Mouse (Mus musculus): Measurements from ENCODE around the gene Zc3h13. TPM values are rescaled to one million over a fixed set of nuclear protein-coding genes. Genes with fewer than 3 reads are reported as not detected.

Gene Zc3h13
- 26.5 and 29.1 TPM in 2 replicates for polyA plus RNA-seq (2014; fragmentation: Nextera tagmentation; extraction: Ambion mirVana)

DNA sequence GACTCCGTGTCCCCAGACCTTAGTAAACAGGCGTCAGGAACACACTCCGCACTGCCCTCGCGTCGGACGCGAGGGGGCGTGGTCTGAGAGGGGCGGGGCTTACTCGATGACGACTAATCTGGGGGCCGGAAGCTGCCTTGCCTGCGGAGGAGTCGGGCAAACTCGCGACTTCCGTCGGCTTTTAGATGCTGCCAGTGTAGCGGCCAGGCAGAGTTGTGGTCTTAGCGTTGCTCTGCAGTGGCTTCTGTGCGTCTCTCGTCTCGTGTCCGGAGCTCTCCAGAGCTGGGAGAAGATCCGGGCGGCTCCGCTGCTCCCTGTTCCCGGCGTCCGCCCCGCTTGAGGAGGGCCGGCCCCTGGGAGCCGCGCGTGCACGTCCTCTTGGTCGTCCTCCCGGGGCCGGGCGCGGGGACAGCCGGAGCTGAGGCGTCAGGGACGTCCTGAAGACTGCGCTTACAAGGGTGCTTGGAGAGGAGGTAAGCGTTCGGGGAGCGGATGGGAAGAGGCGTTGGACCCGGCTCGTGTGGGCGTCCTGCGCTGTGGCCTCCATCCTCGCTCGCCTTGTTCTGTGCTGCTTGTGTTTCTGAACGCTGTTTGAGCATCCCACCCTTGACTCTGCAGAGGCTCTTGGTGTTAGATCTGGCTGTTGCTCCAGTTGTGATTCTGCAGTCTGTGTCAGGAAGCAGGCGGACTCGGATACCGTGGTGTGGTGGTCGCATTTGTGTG is at the start of gene Zc3h13:
Gene Zc3h13, plus strand, starts transcription at position 181 of the 723 bp plus-strand sequence.
- under 1% methylated on average over 53 of the region's 61 CpGs for WGBS
- H3K36me3 ChIP-seq (ENCODE audit: control insufficient read depth, insufficient read depth, low read length) = no peaks in the 10 kb centered on the region
- H3K9me3 ChIP-seq (ENCODE audit: control insufficient read depth, low read length) = no peaks in the 10 kb centered on the region

DNA sequence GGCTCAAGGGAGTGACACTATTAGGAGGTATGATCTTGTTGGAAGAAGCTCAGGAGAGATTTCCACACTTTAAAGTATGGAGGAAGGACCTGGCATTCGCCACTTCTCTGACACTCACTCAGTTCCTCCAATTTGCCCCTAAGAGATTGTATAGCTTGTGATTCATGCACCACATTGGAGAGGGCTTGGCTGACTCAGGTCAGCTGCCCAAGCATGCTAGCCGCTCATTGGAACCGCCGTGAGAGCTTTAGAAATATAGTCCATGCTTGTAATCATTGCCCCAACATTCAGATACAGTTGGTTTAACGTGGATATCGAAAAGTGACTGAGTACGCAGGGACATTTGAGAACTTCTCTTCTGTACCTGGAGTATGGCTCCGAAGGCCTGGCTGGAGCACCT is 48.6 kb upstream of the Zc3h13 start:
- Histone ChIP-seq H3K4me3 (ENCODE audit: low read depth, low read length) (no peak overlapping the region), H3K27me3 (replicated peaks; ENCODE audit: control insufficient read depth, insufficient read depth, low read length) (no peaks in the 10 kb centered on the region), H3K4me1 (ENCODE audit: control insufficient read depth, insufficient read depth, low read length) (no peaks in the 10 kb centered on the region), H3K36me3 (ENCODE audit: control insufficient read depth, insufficient read depth, low read length) (no peaks in the 10 kb centered on the region), H3K9ac (ENCODE audit: low read depth, low read length) (no peak overlapping the region), H3K9me3 (ENCODE audit: control insufficient read depth, low read length) (no peaks in the 10 kb centered on the region), H3K27ac (replicated peaks; ENCODE audit: low read depth, low read length) (no peak overlapping the region), H3K4me2 (ENCODE audit: low read depth, low read length) (no peak overlapping the region)
- ATAC-seq (ENCODE audit: low read depth) (no peak), DNase-seq (ENCODE audit: low spot score) (no peak)
- 87% methylated on average over 8 of the region's 8 CpGs for WGBS

More for the DNA sequence above, at the start of gene Zc3h13:
- ATAC-seq (ENCODE audit: low read depth) = peak; percentile 99
- H3K4me2 ChIP-seq (ENCODE audit: low read depth, low read length) = peak within 1 kb of the TSS; percentile 78
- peak within 1 kb of the TSS; percentile 99 for H3K4me3 ChIP-seq (ENCODE audit: low read depth, low read length)
- no peaks in the 10 kb centered on the region for H3K27me3 ChIP-seq (replicated peaks; ENCODE audit: control insufficient read depth, insufficient read depth, low read length)
- peak within 1 kb of the TSS; percentile 86 for H3K27ac ChIP-seq (replicated peaks; ENCODE audit: low read depth, low read length)
- peaks cover 11% of the 10 kb centered on the region for H3K4me1 ChIP-seq (ENCODE audit: control insufficient read depth, insufficient read depth, low read length)
- DNase-seq (ENCODE audit: low spot score) = peak; percentile 94
- H3K9ac ChIP-seq (ENCODE audit: low read depth, low read length) = peak within 1 kb of the TSS; percentile 96

DNA sequence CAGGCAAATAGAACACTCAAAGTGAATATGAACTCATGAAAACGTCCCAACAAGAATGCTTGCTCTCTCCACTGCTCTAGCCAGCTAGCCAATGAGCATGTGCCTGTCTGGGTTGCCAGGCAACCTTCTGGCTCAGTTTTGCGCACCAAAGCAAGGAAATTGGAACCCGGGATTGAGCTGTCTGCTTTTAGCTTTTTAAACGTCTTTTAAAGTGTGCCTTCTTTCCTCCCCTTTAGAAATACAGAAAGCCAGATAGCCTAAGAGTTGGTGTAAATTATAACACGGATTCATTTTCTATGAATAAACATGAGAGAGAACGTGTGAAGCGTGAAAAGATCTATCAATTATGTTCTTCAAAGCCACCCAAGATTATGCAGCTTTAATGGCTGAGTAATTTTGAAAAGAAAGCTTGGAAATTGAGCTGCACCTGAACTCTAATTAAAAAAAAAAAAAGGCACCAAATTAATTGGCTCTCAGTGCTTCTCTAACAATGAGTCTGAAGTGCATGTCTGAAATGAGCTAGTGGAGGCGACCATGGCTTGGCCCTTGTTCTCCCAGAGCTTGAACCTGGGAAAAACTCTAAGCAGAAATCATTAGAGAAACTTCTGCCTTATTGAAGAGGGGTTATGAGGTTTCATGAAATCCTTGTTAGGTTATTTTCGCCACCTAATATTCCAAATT is 48.1 kb upstream of the Zc3h13 start:
- H3K27me3 ChIP-seq (replicated peaks; ENCODE audit: control insufficient read depth, insufficient read depth, low read length) = no peaks in the 10 kb centered on the region
- no peak overlapping the region for H3K9ac ChIP-seq (ENCODE audit: low read depth, low read length)
- ATAC-seq (ENCODE audit: low read depth) (peak; percentile 72; the same call in 1 of the 2 replicates), DNase-seq (ENCODE audit: low spot score) (peak; percentile 61)
- H3K4me3 ChIP-seq (ENCODE audit: low read depth, low read length) = no peak overlapping the region
- no peaks in the 10 kb centered on the region for H3K36me3 ChIP-seq (ENCODE audit: control insufficient read depth, insufficient read depth, low read length)
- 52% methylated on average over 9 of the region's 9 CpGs for WGBS
- H3K4me2 ChIP-seq (ENCODE audit: low read depth, low read length) = no peak overlapping the region
- H3K9me3 ChIP-seq (ENCODE audit: control insufficient read depth, low read length) = no peaks in the 10 kb centered on the region
- no peak overlapping the region for H3K27ac ChIP-seq (replicated peaks; ENCODE audit: low read depth, low read length)
- H3K4me1 ChIP-seq (ENCODE audit: control insufficient read depth, insufficient read depth, low read length) = no peaks in the 10 kb centered on the region

DNA sequence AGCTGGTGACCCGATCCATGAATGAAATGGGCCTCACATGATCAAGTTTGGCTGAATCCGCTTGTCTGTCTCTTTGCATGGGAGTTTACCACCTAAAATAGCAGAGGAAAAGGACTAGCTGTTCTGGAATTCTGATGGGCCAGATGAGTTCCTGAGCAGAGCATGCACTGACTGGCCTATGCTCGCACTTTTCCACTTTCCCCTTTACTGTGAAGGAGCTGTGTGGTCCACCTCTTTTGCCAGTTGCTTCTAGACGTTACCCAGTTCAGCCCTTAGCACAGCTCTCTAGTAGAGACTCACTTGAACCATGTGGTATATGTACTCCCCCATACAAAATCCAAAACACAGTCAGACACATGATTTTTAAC is 47.6 kb upstream of the Zc3h13 start:
- Histone ChIP-seq H3K27ac (replicated peaks; ENCODE audit: low read depth, low read length) (no peak overlapping the region), H3K4me3 (ENCODE audit: low read depth, low read length) (no peak overlapping the region), H3K9ac (ENCODE audit: low read depth, low read length) (no peak overlapping the region), H3K4me1 (ENCODE audit: control insufficient read depth, insufficient read depth, low read length) (no peaks in the 10 kb centered on the region), H3K27me3 (replicated peaks; ENCODE audit: control insufficient read depth, insufficient read depth, low read length) (no peaks in the 10 kb centered on the region), H3K4me2 (ENCODE audit: low read depth, low read length) (no peak overlapping the region), H3K9me3 (ENCODE audit: control insufficient read depth, low read length) (no peaks in the 10 kb centered on the region), H3K36me3 (ENCODE audit: control insufficient read depth, insufficient read depth, low read length) (no peaks in the 10 kb centered on the region)
- ATAC-seq (ENCODE audit: low read depth) = no peak
- 76% methylated on average over 4 of the region's 4 CpGs for WGBS
- no peak for DNase-seq (ENCODE audit: low spot score)

DNA sequence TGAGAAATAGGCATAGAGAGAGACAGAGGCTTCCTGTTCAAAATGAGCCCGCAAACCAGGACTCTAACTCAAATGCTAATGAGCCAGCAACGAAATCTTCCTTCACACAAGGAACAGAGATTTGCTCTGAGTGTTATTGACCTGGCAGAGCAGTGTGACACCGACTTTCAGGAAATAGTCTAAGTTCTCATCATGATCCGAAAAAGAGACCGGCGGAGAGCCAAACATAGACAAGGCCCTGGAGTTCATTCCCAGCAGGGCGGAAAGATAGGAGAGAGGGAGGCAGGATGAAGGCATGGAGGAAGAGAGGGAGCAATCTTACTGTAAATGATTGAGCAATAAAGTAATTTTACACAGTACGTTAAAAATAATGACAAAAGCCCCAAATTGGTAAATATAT is 47.1 kb upstream of the Zc3h13 start:
- Histone ChIP-seq H3K9ac (ENCODE audit: low read depth, low read length) (no peak overlapping the region), H3K27ac (replicated peaks; ENCODE audit: low read depth, low read length) (no peak overlapping the region), H3K4me1 (ENCODE audit: control insufficient read depth, insufficient read depth, low read length) (no peaks in the 10 kb centered on the region), H3K36me3 (ENCODE audit: control insufficient read depth, insufficient read depth, low read length) (no peaks in the 10 kb centered on the region), H3K4me2 (ENCODE audit: low read depth, low read length) (no peak overlapping the region), H3K9me3 (ENCODE audit: control insufficient read depth, low read length) (no peaks in the 10 kb centered on the region), H3K4me3 (ENCODE audit: low read depth, low read length) (no peak overlapping the region), H3K27me3 (replicated peaks; ENCODE audit: control insufficient read depth, insufficient read depth, low read length) (no peaks in the 10 kb centered on the region)
- DNase-seq (ENCODE audit: low spot score) (no peak), ATAC-seq (ENCODE audit: low read depth) (no peak)
- WGBS = 89% methylated on average over 8 of the region's 8 CpGs

DNA sequence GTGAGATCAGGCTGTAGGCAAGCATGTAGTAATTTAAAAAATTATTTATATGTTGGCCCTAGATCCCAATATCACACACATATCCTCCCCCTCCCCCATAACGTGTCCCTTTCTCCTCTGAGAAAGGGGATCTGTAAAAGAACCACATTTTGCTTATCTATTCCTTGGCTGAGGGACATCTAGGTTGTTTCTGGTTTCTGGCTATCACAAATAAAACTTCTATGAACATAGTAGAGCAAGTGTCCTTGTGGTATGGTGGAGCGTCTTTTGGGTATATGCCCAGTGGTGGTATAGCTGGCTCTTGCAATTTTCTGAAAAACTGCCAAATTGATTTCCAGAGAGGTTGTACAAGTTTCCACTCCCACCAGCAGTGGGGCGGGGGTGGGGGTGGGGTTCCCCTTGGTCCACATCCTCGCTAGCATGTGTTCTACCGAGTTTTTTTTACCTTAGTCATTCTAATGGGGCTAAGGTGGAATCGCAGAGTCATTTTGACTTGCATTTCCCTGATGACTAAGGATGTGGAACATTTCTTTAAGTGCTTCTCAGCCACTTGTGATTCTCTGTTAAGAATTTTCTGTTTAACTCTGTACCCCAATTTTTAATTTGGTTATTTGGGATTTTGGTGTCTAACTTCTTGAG is 46.0 kb upstream of the Zc3h13 start:
- 77% methylated on average over 6 of the region's 6 CpGs for WGBS
- Histone ChIP-seq H3K27ac (replicated peaks; ENCODE audit: low read depth, low read length) (no peak overlapping the region), H3K4me3 (ENCODE audit: low read depth, low read length) (no peak overlapping the region), H3K4me1 (ENCODE audit: control insufficient read depth, insufficient read depth, low read length) (no peaks in the 10 kb centered on the region), H3K27me3 (replicated peaks; ENCODE audit: control insufficient read depth, insufficient read depth, low read length) (no peaks in the 10 kb centered on the region), H3K4me2 (ENCODE audit: low read depth, low read length) (no peak overlapping the region), H3K36me3 (ENCODE audit: control insufficient read depth, insufficient read depth, low read length) (no peaks in the 10 kb centered on the region), H3K9ac (ENCODE audit: low read depth, low read length) (no peak overlapping the region), H3K9me3 (ENCODE audit: control insufficient read depth, low read length) (no peaks in the 10 kb centered on the region)
- ATAC-seq (ENCODE audit: low read depth) (no peak), DNase-seq (ENCODE audit: low spot score) (no peak)

GRCm38 (mm10) chr14:75242087-75242486 is 42.1 kb upstream of the Zc3h13 start, which contains the start of gene Cpb2:
TSS of gene Cpb2 (plus strand) at chr14:75242287.
- no peak within 1 kb of the TSS for H3K9ac ChIP-seq (ENCODE audit: low read depth, low read length)
- H3K4me3 ChIP-seq (ENCODE audit: low read depth, low read length) = no peak within 1 kb of the TSS
- ATAC-seq (ENCODE audit: low read depth) = no peak
- H3K9me3 ChIP-seq (ENCODE audit: control insufficient read depth, low read length) = no peaks in the 10 kb centered on the region
- no peak within 1 kb of the TSS for H3K4me2 ChIP-seq (ENCODE audit: low read depth, low read length)
- no peaks in the 10 kb centered on the region for H3K27me3 ChIP-seq (replicated peaks; ENCODE audit: control insufficient read depth, insufficient read depth, low read length)
- no peak for DNase-seq (ENCODE audit: low spot score)
- no peak within 1 kb of the TSS for H3K27ac ChIP-seq (replicated peaks; ENCODE audit: low read depth, low read length)
- H3K4me1 ChIP-seq (ENCODE audit: control insufficient read depth, insufficient read depth, low read length) = no peaks in the 10 kb centered on the region
- H3K36me3 ChIP-seq (ENCODE audit: control insufficient read depth, insufficient read depth, low read length) = no peaks in the 10 kb centered on the region
- 85% methylated on average over 5 of the region's 5 CpGs for WGBS

GRCm38 (mm10) chr14:75246024-75247000 is 37.9 kb upstream of the Zc3h13 start:
- H3K9ac ChIP-seq (ENCODE audit: low read depth, low read length) = no peak overlapping the region
- no peak overlapping the region for H3K4me2 ChIP-seq (ENCODE audit: low read depth, low read length)
- no peak for ATAC-seq (ENCODE audit: low read depth)
- no peaks in the 10 kb centered on the region for H3K36me3 ChIP-seq (ENCODE audit: control insufficient read depth, insufficient read depth, low read length)
- no peak overlapping the region for H3K4me3 ChIP-seq (ENCODE audit: low read depth, low read length)
- 50% methylated on average over 11 of the region's 11 CpGs for WGBS
- H3K9me3 ChIP-seq (ENCODE audit: control insufficient read depth, low read length) = no peaks in the 10 kb centered on the region
- no peaks in the 10 kb centered on the region for H3K27me3 ChIP-seq (replicated peaks; ENCODE audit: control insufficient read depth, insufficient read depth, low read length)
- H3K27ac ChIP-seq (replicated peaks; ENCODE audit: low read depth, low read length) = no peak overlapping the region; the same call in 1 of the 2 replicates
- DNase-seq (ENCODE audit: low spot score) = peak; percentile 20
- no peaks in the 10 kb centered on the region for H3K4me1 ChIP-seq (ENCODE audit: control insufficient read depth, insufficient read depth, low read length)
